Mouse (Mus musculus): ENCODE measurements at regions not wholly inside any gene's neighbourhood (a gene's known extent, or its start where the extent isn't known, plus 50 kb on each side); places are given as distances from the start of the nearest gene placed in this dataset.
"Not testable (repeated sequence)": the region's sequence is repeated elsewhere in the genome, so short reads cannot be mapped to it uniquely, and the experiment has no call there.

GRCm38 (mm10) chr5:97737339-97737738 is 280.5 kb upstream of the Gk2 start:
- no peak overlapping the region for H3K27ac ChIP-seq (replicated peaks)
- WGBS: 94% methylated on average over 2 of the region's 2 CpGs
- no peaks in the 10 kb centered on the region for H3K36me3 ChIP-seq
- H3K4me2 ChIP-seq (replicated peaks): no peak overlapping the region
- ATAC-seq (ENCODE audit: low FRiP score, low read depth): no peak
- H3K9me3 ChIP-seq: no peaks in the 10 kb centered on the region
- no peak overlapping the region for H3K4me3 ChIP-seq
- no peak overlapping the region for H3K9ac ChIP-seq (replicated peaks)
- no peaks in the 10 kb centered on the region for H3K4me1 ChIP-seq
- H3K27me3 ChIP-seq: no peaks in the 10 kb centered on the region

GRCm38 (mm10) chr5:97730920-97731319 is 274.1 kb upstream of the Gk2 start:
- ATAC-seq (ENCODE audit: low FRiP score, low read depth): no peak
- Histone ChIP-seq H3K4me2 (replicated peaks) (no peak overlapping the region), H3K4me3 (no peak overlapping the region), H3K9ac (replicated peaks) (no peak overlapping the region), H3K4me1 (no peaks in the 10 kb centered on the region), H3K9me3 (no peaks in the 10 kb centered on the region), H3K36me3 (no peaks in the 10 kb centered on the region), H3K27me3 (no peaks in the 10 kb centered on the region), H3K27ac (replicated peaks) (no peak overlapping the region)
- 69% methylated on average over 4 of the region's 4 CpGs for WGBS

GRCm38 (mm10) chr5:97719364-97719763 is 262.5 kb upstream of the Gk2 start:
- H3K27ac ChIP-seq (replicated peaks); H3K4me2 ChIP-seq (replicated peaks); ATAC-seq (ENCODE audit: low FRiP score, low read depth); H3K4me3 ChIP-seq; H3K4me1 ChIP-seq; H3K9me3 ChIP-seq; H3K27me3 ChIP-seq; H3K36me3 ChIP-seq; H3K9ac ChIP-seq (replicated peaks): not testable (repeated sequence)
- WGBS: 46% methylated on average over 4 of the region's 4 CpGs

DNA sequence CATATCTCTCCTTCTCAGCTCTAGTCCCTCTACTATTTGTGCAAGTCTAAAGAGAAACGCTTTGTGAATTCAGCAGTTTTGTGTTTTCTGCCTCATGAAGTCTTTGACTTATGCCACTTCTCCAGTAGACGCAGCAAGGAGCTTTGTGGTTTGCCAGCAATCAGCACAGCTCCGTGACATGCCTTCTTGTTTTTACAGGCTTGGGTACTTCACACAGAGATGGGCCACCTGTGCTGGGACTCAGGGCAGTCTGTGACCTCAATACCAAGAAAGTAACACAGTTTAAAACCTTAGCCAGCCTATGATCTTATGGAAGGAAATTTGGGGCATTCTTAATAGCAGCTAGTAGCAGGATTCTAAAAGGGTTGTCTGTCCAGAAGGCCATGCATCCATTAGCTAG is 248.4 kb upstream of the Gk2 start:
- Histone ChIP-seq H3K4me3 (no peak overlapping the region), H3K4me2 (replicated peaks) (no peak overlapping the region), H3K36me3 (no peaks in the 10 kb centered on the region), H3K27ac (replicated peaks) (no peak overlapping the region), H3K27me3 (no peaks in the 10 kb centered on the region), H3K4me1 (no peaks in the 10 kb centered on the region), H3K9ac (replicated peaks) (no peak overlapping the region), H3K9me3 (no peaks in the 10 kb centered on the region)
- WGBS: 90% methylated on average over 3 of the region's 3 CpGs
- ATAC-seq (ENCODE audit: low FRiP score, low read depth): no peak

DNA sequence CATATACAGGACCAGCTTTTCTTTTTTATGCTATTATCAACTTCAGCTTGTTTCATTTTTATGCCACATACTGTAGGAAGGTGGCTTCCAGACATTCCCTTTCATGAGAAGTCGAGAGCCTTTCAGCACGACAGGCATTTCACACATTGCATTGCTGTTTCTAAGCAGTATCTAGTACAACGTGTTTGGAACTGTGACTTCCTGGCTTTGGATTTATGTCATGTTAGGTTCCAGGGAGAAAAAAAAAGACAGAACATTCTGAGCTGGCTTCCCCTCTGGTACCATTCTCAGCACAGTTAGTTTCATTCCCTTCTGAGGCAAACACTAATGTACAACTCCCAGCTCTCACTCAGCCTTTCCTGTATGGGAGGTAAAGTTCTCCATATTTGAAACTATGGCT is 243.7 kb upstream of the Gk2 start:
- H3K4me3 ChIP-seq: no peak overlapping the region
- ATAC-seq (ENCODE audit: low FRiP score, low read depth): no peak
- no peaks in the 10 kb centered on the region for H3K4me1 ChIP-seq
- H3K27ac ChIP-seq (replicated peaks): no peak overlapping the region
- H3K4me2 ChIP-seq (replicated peaks): no peak overlapping the region
- 86% methylated on average over 3 of the region's 3 CpGs for WGBS
- H3K36me3 ChIP-seq: no peaks in the 10 kb centered on the region
- no peak overlapping the region for H3K9ac ChIP-seq (replicated peaks)
- no peaks in the 10 kb centered on the region for H3K27me3 ChIP-seq
- H3K9me3 ChIP-seq: no peaks in the 10 kb centered on the region

DNA sequence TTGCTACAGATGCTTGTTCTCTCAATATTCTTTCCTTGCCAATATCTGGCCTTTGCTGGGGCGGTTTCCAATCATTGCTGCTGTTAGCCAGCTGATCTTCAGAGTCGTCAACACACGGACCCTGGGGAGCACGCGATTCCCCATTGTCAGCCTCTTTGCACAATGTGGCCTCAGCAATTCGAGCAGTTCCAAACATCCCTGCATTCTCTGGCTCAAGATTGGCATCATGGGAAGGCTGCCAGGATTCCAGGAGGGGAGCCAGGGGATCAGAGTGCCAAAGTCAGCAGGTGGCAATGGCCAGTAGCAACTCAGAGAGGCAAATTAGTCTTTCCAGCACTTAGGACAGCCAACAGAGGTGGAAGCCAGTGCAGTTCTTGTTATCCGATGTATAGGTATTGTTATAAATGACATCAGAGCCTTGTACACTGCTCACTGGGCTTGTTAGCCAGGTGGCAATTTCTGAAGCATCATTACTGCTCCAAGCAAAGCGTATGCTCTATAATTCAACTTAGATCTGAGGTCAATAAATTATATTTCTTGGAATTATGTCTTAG is 240.8 kb upstream of the Gk2 start:
- Histone ChIP-seq H3K4me3 (no peak overlapping the region), H3K27me3 (no peaks in the 10 kb centered on the region), H3K9ac (replicated peaks) (no peak overlapping the region), H3K4me2 (replicated peaks) (no peak overlapping the region), H3K27ac (replicated peaks) (no peak overlapping the region), H3K36me3 (no peaks in the 10 kb centered on the region), H3K9me3 (no peaks in the 10 kb centered on the region), H3K4me1 (no peaks in the 10 kb centered on the region)
- no peak for ATAC-seq (ENCODE audit: low FRiP score, low read depth)
- 64% methylated on average over 8 of the region's 8 CpGs for WGBS

GRCm38 (mm10) chr5:97693333-97693940 is 236.6 kb upstream of the Gk2 start:
- Histone ChIP-seq H3K36me3 (no peaks in the 10 kb centered on the region), H3K27me3 (no peaks in the 10 kb centered on the region), H3K9me3 (no peaks in the 10 kb centered on the region), H3K4me2 (replicated peaks) (no peak overlapping the region), H3K4me3 (no peak overlapping the region), H3K27ac (replicated peaks) (no peak overlapping the region), H3K4me1 (no peaks in the 10 kb centered on the region), H3K9ac (replicated peaks) (no peak overlapping the region)
- WGBS: 90% methylated on average over 10 of the region's 10 CpGs
- ATAC-seq (ENCODE audit: low FRiP score, low read depth): no peak

DNA sequence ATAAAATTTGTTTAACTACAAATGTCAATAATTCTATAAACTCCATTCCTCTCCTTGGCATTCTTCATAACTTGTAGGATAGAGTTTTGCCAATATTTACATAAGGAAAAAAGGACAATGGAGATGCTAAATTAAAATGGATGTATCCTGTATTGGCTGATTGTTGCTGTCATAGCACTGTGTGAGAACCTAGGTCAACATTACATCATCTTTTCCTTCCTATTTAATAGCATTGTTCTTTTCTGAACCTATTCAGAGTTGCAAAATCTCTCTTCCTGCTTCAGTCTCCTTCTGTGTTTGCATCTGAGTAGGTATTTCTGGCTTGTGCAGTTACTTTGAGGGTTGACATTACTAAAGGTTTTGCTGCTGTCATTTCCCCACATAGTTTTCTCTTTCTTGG is 228.6 kb upstream of the Gk2 start:
- no peaks in the 10 kb centered on the region for H3K9me3 ChIP-seq
- no peak overlapping the region for H3K27ac ChIP-seq (replicated peaks)
- H3K36me3 ChIP-seq: no peaks in the 10 kb centered on the region
- H3K9ac ChIP-seq (replicated peaks): no peak overlapping the region
- no peak overlapping the region for H3K4me2 ChIP-seq (replicated peaks)
- H3K4me1 ChIP-seq: no peaks in the 10 kb centered on the region
- no peak for ATAC-seq (ENCODE audit: low FRiP score, low read depth)
- no peak overlapping the region for H3K4me3 ChIP-seq
- no peaks in the 10 kb centered on the region for H3K27me3 ChIP-seq

DNA sequence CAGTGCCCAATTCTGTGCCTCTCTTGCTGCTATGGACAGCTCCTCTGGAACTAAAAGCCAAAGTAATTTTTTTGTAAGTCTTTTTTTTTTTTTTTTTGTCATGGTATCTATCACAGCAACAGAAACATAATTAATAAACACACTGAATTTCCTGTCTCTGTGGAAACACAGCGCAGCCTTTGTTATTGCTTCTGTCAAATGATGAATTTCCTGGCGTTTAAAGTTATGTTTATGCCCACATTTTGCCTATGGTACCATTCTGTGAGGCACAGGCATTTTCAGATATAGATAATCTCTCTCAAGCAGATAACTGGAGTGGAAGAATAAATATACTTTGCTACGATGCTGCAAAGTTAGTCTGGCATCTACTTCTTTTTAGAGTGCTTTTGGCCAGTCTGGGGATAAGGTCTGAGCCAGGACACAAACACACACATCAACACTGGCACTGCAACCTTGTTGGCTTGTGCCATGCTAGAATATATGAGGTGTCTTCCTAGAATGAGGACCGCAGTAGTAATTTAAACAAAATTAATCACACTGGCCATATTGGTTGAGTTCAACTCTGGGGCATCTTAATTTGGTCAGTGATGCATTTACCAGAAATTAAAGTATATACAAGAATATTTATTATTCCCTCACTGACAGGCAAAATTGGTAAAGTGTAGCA is 227.9 kb upstream of the Gk2 start:
- Histone ChIP-seq H3K4me2 (replicated peaks) (no peak overlapping the region), H3K36me3 (no peaks in the 10 kb centered on the region), H3K27ac (replicated peaks) (no peak overlapping the region), H3K4me1 (no peaks in the 10 kb centered on the region), H3K9me3 (no peaks in the 10 kb centered on the region), H3K9ac (replicated peaks) (no peak overlapping the region), H3K27me3 (no peaks in the 10 kb centered on the region), H3K4me3 (no peak overlapping the region)
- no peak for ATAC-seq (ENCODE audit: low FRiP score, low read depth)
- WGBS: 87% methylated on average over 4 of the region's 4 CpGs

- 74% methylated on average over 3 of the region's 3 CpGs for WGBS
- H3K4me3 ChIP-seq: no peak overlapping the region
- H3K36me3 ChIP-seq: no peaks in the 10 kb centered on the region
- no peak overlapping the region for H3K9ac ChIP-seq (replicated peaks)
- no peaks in the 10 kb centered on the region for H3K9me3 ChIP-seq
- H3K27me3 ChIP-seq: no peaks in the 10 kb centered on the region
- ATAC-seq (ENCODE audit: low FRiP score, low read depth): no peak
- no peak overlapping the region for H3K4me2 ChIP-seq (replicated peaks)
- no peaks in the 10 kb centered on the region for H3K4me1 ChIP-seq
- no peak overlapping the region for H3K27ac ChIP-seq (replicated peaks)
Measured at GRCm38 (mm10) chr5:97669726-97670125, 212.9 kb upstream of the Gk2 start.

GRCm38 (mm10) chr5:97656167-97656924 is 199.5 kb upstream of the Gk2 start:
- Histone ChIP-seq H3K9me3 (no peaks in the 10 kb centered on the region), H3K4me2 (replicated peaks) (no peak overlapping the region), H3K9ac (replicated peaks) (no peak overlapping the region), H3K4me3 (no peak overlapping the region), H3K36me3 (no peaks in the 10 kb centered on the region), H3K4me1 (peaks cover 4% of the 10 kb centered on the region; the same call in 1 of the 2 replicates), H3K27ac (replicated peaks) (no peak overlapping the region), H3K27me3 (no peaks in the 10 kb centered on the region)
- 89% methylated on average over 12 of the region's 12 CpGs for WGBS
- ATAC-seq (ENCODE audit: low FRiP score, low read depth): no peak

- H3K36me3 ChIP-seq: no peaks in the 10 kb centered on the region
- WGBS: 89% methylated on average over 6 of the region's 6 CpGs
Measured at GRCm38 (mm10) chr5:97655266-97655665, 198.4 kb upstream of the Gk2 start.

More at GRCm38 (mm10) chr5:97655266-97655665, 198.4 kb upstream of the Gk2 start:
- no peak overlapping the region for H3K9ac ChIP-seq (replicated peaks)
- H3K4me3 ChIP-seq: no peak overlapping the region
- ATAC-seq (ENCODE audit: low FRiP score, low read depth): no peak
- H3K9me3 ChIP-seq: no peaks in the 10 kb centered on the region
- no peak overlapping the region for H3K27ac ChIP-seq (replicated peaks)
- no peaks in the 10 kb centered on the region for H3K27me3 ChIP-seq
- H3K4me1 ChIP-seq: peaks cover 4% of the 10 kb centered on the region; the same call in 1 of the 2 replicates
- H3K4me2 ChIP-seq (replicated peaks): no peak overlapping the region

Data from midbrain, embryonic 12.5 days (tissue).